Mouse (Mus musculus): ENCODE measurements at regions not wholly inside any gene's neighbourhood (a gene's known extent, or its start where the extent isn't known, plus 50 kb on each side); places are given as distances from the start of the nearest gene placed in this dataset.

- Histone ChIP-seq H3K27ac (ENCODE audit: insufficient read depth, low read length) (no peak overlapping the region), H3K4me1 (ENCODE audit: control insufficient read depth, insufficient read depth, low read length) (no peaks in the 10 kb centered on the region), H3K4me3 (ENCODE audit: insufficient read depth, low read length) (no peak overlapping the region)
- TF ChIP-seq POLR2A (IDR thresholded peaks at IDR 0.05; ENCODE audit: low read depth, low read length), result no peak
- TF ChIP-seq CTCF (IDR thresholded peaks at IDR 0.05; ENCODE audit: borderline replicate concordance, insufficient read depth, low read length), result no peak
These were observed 180.8 kb downstream of the Stim2 start for GRCm38 (mm10) chr5:54178966-54179547.

- Histone ChIP-seq H3K27ac (ENCODE audit: insufficient read depth, low read length) (no peak overlapping the region), H3K4me3 (ENCODE audit: insufficient read depth, low read length) (no peak overlapping the region), H3K4me1 (ENCODE audit: control insufficient read depth, insufficient read depth, low read length) (no peaks in the 10 kb centered on the region)
- TF ChIP-seq CTCF (IDR thresholded peaks at IDR 0.05; ENCODE audit: borderline replicate concordance, insufficient read depth, low read length) (no peak), POLR2A (IDR thresholded peaks at IDR 0.05; ENCODE audit: low read depth, low read length) (no peak)
These were observed 181.9 kb downstream of the Stim2 start for GRCm38 (mm10) chr5:54180192-54180611.

GRCm38 (mm10) chr5:54180640-54181326 lies 182.5 kb downstream of the Stim2 start:
- H3K27ac ChIP-seq (ENCODE audit: insufficient read depth, low read length), result no peak overlapping the region
- no peaks in the 10 kb centered on the region for H3K4me1 ChIP-seq (ENCODE audit: control insufficient read depth, insufficient read depth, low read length)
- no peak overlapping the region for H3K4me3 ChIP-seq (ENCODE audit: insufficient read depth, low read length)
- no peak for TF ChIP-seq POLR2A (IDR thresholded peaks at IDR 0.05; ENCODE audit: low read depth, low read length)
- TF ChIP-seq CTCF (IDR thresholded peaks at IDR 0.05; ENCODE audit: borderline replicate concordance, insufficient read depth, low read length), result no peak

- H3K4me3 ChIP-seq (ENCODE audit: insufficient read depth, low read length), result no peak overlapping the region
- no peak overlapping the region for H3K27ac ChIP-seq (ENCODE audit: insufficient read depth, low read length)
- TF ChIP-seq POLR2A (IDR thresholded peaks at IDR 0.05; ENCODE audit: low read depth, low read length) (no peak), CTCF (IDR thresholded peaks at IDR 0.05; ENCODE audit: borderline replicate concordance, insufficient read depth, low read length) (no peak)
- H3K4me1 ChIP-seq (ENCODE audit: control insufficient read depth, insufficient read depth, low read length), result no peaks in the 10 kb centered on the region
These were observed 183.1 kb downstream of the Stim2 start for GRCm38 (mm10) chr5:54181327-54181863.

GRCm38 (mm10) chr5:54182754-54183153 lies 184.5 kb downstream of the Stim2 start:
- H3K4me3 ChIP-seq (ENCODE audit: insufficient read depth, low read length), result no peak overlapping the region
- no peaks in the 10 kb centered on the region for H3K4me1 ChIP-seq (ENCODE audit: control insufficient read depth, insufficient read depth, low read length)
- TF ChIP-seq CTCF (IDR thresholded peaks at IDR 0.05; ENCODE audit: borderline replicate concordance, insufficient read depth, low read length), result no peak
- no peak for TF ChIP-seq POLR2A (IDR thresholded peaks at IDR 0.05; ENCODE audit: low read depth, low read length)
- H3K27ac ChIP-seq (ENCODE audit: insufficient read depth, low read length), result no peak overlapping the region

GRCm38 (mm10) chr5:54185662-54186061 lies 187.4 kb downstream of the Stim2 start:
- Histone ChIP-seq H3K4me1 (ENCODE audit: control insufficient read depth, insufficient read depth, low read length) (no peaks in the 10 kb centered on the region), H3K27ac (ENCODE audit: insufficient read depth, low read length) (no peak overlapping the region), H3K4me3 (ENCODE audit: insufficient read depth, low read length) (no peak overlapping the region)
- no peak for TF ChIP-seq CTCF (IDR thresholded peaks at IDR 0.05; ENCODE audit: borderline replicate concordance, insufficient read depth, low read length)

GRCm38 (mm10) chr5:54186076-54186676 lies 187.9 kb downstream of the Stim2 start:
- no peak for TF ChIP-seq CTCF (IDR thresholded peaks at IDR 0.05; ENCODE audit: borderline replicate concordance, insufficient read depth, low read length)
- TF ChIP-seq POLR2A (IDR thresholded peaks at IDR 0.05; ENCODE audit: low read depth, low read length), result no peak
- no peak overlapping the region for H3K27ac ChIP-seq (ENCODE audit: insufficient read depth, low read length)

GRCm38 (mm10) chr5:54191688-54192087 lies 193.4 kb downstream of the Stim2 start:
- Histone ChIP-seq H3K4me1 (ENCODE audit: control insufficient read depth, insufficient read depth, low read length) (no peaks in the 10 kb centered on the region), H3K4me3 (ENCODE audit: insufficient read depth, low read length) (no peak overlapping the region), H3K27ac (ENCODE audit: insufficient read depth, low read length) (no peak overlapping the region)
- TF ChIP-seq POLR2A (IDR thresholded peaks at IDR 0.05; ENCODE audit: low read depth, low read length), result no peak
- TF ChIP-seq CTCF (IDR thresholded peaks at IDR 0.05; ENCODE audit: borderline replicate concordance, insufficient read depth, low read length), result no peak

More at GRCm38 (mm10) chr5:54186076-54186676, 187.9 kb downstream of the Stim2 start:
- Histone ChIP-seq H3K4me1 (ENCODE audit: control insufficient read depth, insufficient read depth, low read length) (no peaks in the 10 kb centered on the region), H3K4me3 (ENCODE audit: insufficient read depth, low read length) (no peak overlapping the region)

- Histone ChIP-seq H3K27ac (ENCODE audit: insufficient read depth, low read length) (no peak overlapping the region), H3K4me3 (ENCODE audit: insufficient read depth, low read length) (no peak overlapping the region), H3K4me1 (ENCODE audit: control insufficient read depth, insufficient read depth, low read length) (no peaks in the 10 kb centered on the region)
- TF ChIP-seq POLR2A (IDR thresholded peaks at IDR 0.05; ENCODE audit: low read depth, low read length), result no peak
These were observed 196.5 kb downstream of the Stim2 start for GRCm38 (mm10) chr5:54194846-54195245.

- TF ChIP-seq POLR2A (IDR thresholded peaks at IDR 0.05; ENCODE audit: low read depth, low read length) (no peak), CTCF (IDR thresholded peaks at IDR 0.05; ENCODE audit: borderline replicate concordance, insufficient read depth, low read length) (no peak)
- no peak overlapping the region for H3K27ac ChIP-seq (ENCODE audit: insufficient read depth, low read length)
- H3K4me1 ChIP-seq (ENCODE audit: control insufficient read depth, insufficient read depth, low read length), result no peaks in the 10 kb centered on the region
- H3K4me3 ChIP-seq (ENCODE audit: insufficient read depth, low read length), result no peak overlapping the region
These were observed 201.7 kb downstream of the Stim2 start for GRCm38 (mm10) chr5:54200032-54200431.

All from embryonic fibroblast, embryonic 13.5 days (primary cell).